Mouse (Mus musculus) brain, adult 10 weeks (tissue): ENCODE measurements around the gene Psmd14. TPM values are rescaled to one million over a fixed set of nuclear protein-coding genes. Genes with fewer than 3 reads are reported as not detected.

Experiments
- polyA plus RNA-seq: library from polyadenylated mRNA; stranded (reverse); fragments of 350-450 nt; fragmentation: Illumina TruSeq; extraction: RNeasy Lipid Tissue Mini Kit (QIAGEN cat#74804); gene quantifications from one replicate; pipeline ENCODE4 v1.2.3, GENCODE M21; 2015; ENCODE audit warnings: low read depth, low replicate concordance

Gene Psmd14
- polyA plus RNA-seq = 182 TPM

DNA sequence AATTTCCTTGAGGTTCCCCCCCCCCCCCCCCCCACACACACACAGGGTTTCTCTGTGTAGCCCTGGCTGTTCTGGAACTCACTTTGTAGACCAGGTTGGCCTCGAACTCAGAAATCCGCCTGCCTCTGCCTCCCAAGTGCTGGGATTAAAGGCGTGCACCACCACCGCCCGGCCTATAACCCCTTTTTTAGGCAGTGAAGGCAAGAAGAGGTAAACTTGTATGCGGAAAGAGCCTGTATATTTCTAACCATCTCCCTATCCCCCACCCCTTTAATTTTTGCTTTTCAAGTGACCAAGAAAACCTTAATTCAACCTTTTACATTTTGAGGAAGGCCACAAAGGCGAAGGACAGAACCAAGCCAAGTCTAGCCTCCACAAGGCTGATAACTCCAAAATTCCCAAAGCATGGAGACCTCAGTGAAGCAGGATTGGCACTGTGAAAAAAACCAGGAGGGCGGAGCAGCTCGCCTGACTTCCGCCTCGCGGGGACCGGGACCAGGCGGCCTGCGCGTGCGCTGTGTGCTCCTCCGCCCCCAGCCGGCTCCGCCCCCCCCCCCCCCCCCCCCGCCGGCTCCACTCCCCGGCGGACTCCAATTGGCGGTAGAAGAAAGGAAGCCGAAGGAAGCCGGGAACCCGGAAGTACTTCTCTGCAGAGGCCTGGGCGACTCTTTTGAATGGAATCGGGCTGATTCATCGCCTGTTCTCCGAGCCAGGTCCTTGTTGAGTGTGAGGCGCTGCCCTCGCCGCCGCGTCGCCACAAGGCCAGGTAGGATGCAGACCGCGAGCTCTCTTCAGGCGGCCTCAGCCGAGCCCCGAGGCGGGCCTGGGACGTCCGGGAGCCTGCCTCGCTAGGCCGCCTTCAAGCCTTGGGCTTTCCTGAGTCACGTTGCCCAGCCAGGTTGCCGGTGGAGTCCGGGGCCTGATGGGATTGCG is at the start of gene Psmd14:
TSS of gene Psmd14 (plus strand) at position 587 of the 933 bp plus-strand sequence.

DNA sequence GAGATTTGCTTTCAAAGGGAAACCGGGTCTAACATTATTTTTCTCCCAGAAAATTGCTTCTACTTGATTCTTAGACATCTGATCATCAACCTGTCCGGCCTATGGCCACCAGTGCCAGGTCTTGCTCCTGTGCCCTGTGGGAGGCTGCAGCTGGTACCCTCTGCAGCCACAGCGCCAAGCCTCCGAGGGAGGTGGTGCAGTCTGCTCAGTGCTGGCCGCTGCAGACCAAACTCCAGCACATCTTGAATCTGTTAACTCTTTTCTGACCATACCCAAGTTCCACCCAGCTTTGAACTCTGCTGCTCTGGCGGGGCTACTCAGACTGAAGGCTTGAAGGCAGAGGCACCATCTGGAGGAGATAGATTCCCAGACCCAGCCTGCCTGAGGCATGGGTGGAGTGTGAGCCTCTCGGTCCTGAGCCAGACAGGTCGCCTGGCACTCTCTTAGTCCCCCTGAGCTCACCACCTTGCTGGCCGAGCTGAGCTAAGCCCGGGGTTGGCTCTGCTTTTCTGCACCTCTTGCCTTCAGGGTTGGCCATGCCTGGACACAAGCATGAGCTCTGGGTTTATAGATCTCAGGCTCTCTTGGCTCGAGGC is 91.3 kb downstream of the Psmd14 start, which contains the start of gene Tbr1:
TSS of gene Tbr1 (plus strand) at position 275 of the 596 bp plus-strand sequence.

Other genes starting within 250 kb of the Psmd14 start
- gene Tank, start 133.1 kb upstream of the Psmd14 start, polyA plus RNA-seq = 41.6 TPM
- gene Tbr1, start 91.2 kb downstream of the Psmd14 start, polyA plus RNA-seq = 48.3 TPM